Mouse (Mus musculus) adrenal gland (tissue): Measurements from ENCODE around the gene Polr2l.

ENCODE experiments used
- intact Hi-C: fragments of 180-260 bp; cut with DNase I; formaldehyde crosslinking; loops from one replicate; pipeline ENCODE4 v1.15.1; 2025
- long read RNA-seq, 2 experiments: library from polyadenylated mRNA; unstranded; transcript quantifications; one replicate each; pipeline ENCODE4 v2.0.0; 2020; ENCODE audit warnings: borderline replicate concordance in 1 of 2; ENCODE audit not compliant: insufficient replicate concordance in 1 of 2

Polr2l gene
- long read RNA-seq, experiment 1, transcript Polr2l-201 (2 exons, 1,650 nt), result major isoform, 202 of 204 reads
- long read RNA-seq, experiment 1, partial matches to known transcripts, result 0 of 204 reads
- long read RNA-seq, experiment 1, other reads (novel, unspliced or antisense), result 2 of 204 reads
- long read RNA-seq, experiment 2, transcript Polr2l-201 (2 exons, 1,650 nt), result major isoform, 269 of 276 reads
- long read RNA-seq, experiment 2, partial matches to known transcripts, result 0 of 276 reads
- long read RNA-seq, experiment 2, other reads (novel, unspliced or antisense), result 7 of 276 reads

DNA sequence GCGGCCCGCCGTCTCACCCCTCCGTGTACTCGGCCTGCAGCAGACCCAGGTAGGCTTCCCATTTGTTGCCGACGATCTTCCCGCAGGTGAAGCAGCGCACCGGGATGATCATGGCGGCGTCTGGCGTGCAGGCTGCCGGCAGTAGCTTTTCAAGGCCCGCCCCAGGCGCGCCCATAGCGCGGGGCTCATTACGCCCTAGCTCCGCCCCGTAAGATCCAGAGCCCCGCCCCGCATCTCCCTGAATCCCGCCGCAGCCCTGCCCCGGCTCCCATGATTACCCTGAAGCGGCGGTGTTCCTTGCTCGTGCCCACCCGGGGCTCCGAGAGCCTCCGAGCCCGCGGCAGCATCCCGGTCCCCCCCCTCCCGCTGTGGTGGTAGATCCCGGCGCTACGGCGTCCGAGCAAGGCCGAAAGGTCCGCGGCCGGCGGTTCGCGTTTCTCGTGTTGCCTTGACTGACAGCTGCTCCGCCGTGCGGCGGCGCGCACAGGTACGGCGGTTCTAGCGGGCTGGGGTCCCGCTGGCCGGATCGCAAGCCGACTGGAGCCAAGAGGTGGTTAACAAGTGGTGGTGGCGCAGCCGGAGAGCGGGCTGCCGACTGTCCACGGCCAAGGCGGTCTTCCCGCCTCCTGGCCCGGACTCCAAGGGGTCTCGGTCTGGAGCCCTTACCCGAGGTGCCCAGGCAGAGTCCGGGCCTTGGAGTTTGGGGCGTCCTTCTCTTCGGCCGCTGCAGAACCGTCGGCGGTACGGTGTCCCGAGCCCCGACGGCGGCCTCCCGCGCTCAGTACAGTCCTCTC is at the start of gene Polr2l, which contains the start of gene Tspan4:
Polr2l (minus strand) TSS at position 122 of the 794 bp plus-strand sequence.
Tspan4 (plus strand) TSS at position 230 of the 794 bp plus-strand sequence.
- intact Hi-C loops, result no loop called here

DNA sequence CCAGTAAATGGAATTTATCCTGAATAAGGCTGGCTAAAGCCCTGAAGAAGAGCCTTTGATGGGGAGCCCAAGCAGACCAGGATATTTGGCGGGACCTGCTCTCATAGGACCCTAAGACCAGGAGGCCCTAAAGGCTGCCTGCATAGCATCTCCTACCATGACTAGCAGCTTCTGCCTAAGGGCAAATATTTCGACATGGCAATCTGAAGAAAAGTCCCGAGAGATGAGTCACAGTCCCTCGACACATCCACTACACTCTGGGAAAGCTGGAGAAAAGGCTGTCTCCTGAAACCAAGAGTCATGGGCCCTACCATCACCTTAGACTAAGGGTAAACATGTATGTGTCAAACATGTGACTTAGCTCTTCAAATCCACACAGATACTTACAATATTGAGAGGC is 49.3 kb upstream of the Polr2l start:
- intact Hi-C loops, result no loop called here

DNA sequence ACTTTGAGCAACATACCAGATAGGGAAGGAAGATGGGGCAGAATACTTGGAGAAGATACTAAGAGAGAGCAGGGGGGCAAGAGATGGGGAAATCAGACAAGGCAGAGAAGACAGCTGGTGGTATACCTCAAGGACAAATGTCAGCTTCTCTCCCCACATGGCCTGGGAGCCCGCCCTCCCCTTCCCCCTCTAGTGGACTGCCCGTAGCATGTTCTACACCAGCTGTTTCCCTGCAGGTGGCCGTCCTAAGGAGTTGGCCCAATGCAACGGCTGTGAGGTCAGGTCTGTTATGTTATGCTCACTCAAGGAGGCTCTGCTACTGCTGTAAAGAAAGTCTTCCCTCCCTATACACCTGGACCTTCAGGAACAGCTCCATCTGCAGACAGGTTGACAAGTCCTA is 48.1 kb upstream of the Polr2l start:
- intact Hi-C loops, result no loop called here

DNA sequence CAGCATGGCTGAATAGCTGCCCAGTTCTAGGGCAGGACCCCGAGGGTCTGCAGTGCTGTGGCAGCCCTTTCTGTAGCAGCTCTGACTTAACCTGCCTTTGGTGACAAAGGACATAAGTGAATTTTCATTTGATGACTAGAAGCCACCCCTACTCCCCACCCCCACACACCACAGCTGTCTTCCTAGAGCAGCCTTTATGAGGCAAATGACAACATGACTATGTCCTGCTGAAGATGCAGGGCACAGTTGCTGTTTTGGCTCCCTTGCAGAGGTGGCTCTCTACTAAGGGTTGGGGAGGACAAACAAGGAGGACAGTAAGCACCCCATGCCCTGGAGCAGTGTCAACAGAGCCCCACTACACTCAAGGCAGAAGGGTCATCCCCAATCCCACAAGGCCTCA is 44.9 kb upstream of the Polr2l start:
- intact Hi-C loops, result no loop called here

DNA sequence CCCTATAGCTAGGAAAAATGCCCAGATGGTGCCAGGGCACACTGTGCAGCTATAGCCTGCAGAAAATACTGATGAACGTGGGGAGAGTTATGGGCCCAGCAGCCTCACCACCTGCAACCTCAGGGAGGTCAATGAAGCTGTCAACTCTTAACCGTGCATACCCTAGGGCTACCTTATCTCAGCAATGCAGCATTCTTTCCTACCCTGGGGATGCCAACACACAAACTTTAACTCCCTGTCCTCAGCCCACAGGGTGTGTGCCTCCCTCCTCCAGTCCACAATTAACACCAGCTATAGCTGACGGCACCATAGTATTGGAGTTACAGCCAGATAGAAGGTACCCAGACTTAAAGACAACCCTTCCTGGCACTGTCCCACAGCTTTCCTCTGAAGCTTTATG is 44.0 kb upstream of the Polr2l start:
- intact Hi-C loops, result no loop called here

DNA sequence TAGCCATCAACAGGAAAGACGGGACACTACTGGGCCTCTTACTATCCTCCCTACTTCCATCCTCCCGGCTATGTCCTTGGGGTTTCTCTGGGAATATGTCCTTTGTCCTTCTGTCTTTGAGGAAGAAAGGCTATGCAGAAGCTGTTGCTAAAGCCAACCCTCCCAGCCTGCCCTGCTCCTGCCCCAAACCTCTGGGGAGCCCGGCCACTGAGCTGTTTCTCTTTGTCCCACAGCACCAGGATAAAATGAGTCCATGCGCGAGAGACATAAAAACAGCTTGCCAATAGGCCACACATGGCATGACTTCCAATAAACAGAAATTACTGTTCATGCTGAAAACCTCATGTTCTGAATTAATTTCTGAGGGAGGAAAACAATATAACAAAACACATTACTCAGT is 43.4 kb upstream of the Polr2l start:
- intact Hi-C loops, result no loop called here

DNA sequence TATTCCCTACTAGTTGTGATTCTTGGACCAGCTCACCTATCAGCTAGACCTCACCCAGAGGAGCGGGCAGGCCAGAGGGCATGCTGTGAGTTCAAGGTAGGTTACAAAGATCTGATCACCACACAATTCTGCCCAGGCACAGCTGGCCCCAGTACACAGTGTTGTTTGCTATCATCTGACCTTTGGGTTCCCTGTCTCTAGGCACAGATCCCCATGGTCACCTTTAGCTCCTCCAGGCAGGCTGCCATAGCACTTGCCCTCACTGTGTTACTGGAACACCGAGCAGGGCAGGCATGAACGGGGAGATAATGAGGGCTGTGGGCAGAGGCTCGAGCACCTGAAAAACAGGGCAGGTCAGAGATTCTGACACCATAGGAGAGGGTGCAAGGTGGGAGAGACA is 42.7 kb upstream of the Polr2l start:
- intact Hi-C loops, result no loop called here

DNA sequence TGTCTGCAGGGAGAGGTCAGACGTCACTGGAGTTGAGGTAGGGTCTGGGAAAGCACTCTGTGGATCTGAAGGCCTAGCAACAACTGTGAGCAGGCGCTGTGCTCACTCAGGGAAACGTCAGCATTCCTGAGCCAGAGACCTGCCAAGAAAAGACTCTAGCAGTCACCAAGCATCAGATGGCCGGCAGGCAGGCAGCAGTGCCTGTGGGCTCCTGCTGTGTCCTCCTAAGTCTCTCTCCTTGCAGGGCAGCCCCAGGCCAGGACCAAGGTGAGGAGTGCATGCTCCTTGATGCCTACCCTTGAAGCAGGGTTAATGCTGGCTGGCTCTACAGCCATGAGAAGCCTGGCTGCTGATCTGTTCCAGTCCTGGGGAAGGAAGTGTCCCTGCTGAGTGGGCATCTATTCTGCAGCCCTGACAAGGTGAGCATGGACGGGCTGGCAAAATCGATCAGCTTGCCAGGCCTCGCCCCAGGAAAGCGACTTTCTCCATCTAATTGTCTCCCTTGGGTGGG is 35.8 kb upstream of the Polr2l start:
- intact Hi-C loops, result no loop called here

DNA sequence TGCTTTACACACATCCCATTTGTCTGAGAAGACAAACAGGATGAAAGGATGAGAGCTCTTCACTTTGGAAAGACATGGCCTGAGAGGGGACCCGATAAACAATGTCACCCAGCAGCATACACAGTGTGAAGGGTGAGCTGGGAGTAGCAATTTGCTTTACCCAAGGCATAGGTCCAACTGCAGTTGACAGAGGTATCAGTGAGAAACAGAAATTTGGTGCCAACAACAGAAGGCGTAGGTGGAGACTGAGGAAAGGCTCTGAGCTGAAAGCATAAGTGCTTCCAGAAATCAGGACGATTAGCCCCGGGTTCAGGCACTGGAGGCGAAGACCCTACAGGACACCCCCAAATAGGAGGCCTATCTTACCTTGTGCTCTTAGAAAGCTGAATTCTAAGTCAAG is 35.3 kb upstream of the Polr2l start:
- intact Hi-C loops, result no loop called here

DNA sequence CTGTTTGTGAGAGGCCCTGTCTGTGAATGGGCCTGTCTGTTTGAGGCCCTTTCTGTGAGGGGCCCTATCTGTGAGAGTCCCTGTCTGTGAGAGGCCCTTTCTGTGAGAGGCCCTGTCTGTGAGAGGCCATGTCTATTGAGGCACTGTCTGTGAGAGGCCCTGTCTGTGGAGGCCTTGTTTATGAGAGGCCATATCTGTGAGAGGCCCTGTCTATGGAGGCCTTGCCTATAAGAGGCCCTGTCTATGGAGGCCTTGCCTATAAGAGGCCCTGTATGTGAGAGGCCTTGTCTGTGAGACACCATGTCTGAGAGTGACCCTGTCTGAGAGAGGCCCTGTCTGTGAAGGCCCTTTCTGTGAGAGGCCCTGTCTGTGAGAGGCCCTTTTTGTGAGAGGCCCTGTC is 33.2 kb upstream of the Polr2l start:
- intact Hi-C loops, result no loop called here

DNA sequence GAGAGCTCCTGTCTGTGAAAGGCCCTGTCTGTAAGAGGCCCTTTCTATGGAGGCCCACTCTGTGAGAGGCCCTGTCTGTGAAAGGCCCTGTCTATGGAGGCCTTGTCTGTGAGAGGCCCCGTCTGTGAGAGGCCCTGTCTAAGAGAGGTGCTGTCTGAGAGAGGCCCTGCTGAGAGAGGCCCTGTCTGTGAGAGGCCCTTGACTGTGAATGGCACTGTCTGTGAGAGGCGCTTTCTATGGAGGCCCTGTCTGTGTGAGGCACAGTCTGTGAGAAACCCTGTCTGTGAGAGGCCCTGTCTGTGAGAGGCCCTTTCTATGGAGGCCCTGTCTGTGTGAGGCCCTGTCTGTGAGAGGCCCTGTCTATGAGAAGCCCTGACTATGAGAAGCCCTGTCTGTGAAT is 31.3 kb upstream of the Polr2l start:
- intact Hi-C loops, result no loop called here

DNA sequence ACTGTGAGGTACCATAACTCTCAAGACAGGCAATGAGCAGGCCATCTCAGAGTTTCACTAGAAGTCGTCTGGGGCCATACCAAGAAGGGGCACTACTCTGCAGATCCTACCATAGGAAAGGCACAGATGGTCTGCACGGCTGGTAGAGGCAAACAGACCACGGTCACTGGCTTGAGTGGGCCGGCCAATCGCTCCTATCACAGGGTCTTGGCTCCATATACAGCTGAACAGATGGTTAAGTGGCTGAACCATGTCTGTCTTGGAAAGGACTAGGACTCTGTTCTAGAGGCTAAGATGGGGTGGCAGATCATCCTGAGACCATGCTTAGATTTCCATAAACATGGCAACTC is 27.6 kb upstream of the Polr2l start:
- intact Hi-C loops, result no loop called here

DNA sequence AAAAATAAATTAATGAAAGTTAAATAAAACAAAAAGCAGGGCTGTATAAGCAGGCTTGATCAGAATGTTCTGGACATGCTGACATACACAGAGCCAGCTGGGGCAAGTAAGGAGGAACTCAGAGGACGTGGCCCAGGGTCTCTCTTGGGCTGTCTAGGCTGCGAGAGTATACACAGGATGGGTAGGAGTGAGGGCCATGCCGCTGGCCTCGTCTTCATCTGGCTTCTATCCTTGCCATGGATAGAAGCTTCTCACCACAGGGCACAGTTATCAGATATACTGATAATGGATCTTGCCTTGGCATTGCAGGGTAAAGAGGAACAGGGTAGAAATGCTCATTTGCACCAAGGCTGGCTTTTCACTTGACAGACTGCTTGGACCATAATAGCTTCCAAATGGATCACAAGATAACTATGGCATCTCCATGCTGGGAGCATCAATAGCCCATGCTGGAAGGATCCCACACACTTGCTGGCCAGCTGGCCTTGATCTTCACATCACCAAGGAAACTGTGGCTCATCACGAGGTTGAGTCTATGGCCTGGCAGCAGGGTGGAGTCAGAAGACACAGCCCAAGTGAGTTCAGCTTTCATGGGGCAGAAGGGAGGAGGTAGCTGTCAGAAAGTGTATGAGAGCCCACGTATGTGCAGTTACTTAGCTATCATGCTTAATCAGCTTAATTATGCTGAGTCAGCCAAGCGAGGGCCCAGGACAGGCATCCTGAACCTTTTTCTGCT is 27.1 kb upstream of the Polr2l start:
- intact Hi-C loops, result no loop called here

DNA sequence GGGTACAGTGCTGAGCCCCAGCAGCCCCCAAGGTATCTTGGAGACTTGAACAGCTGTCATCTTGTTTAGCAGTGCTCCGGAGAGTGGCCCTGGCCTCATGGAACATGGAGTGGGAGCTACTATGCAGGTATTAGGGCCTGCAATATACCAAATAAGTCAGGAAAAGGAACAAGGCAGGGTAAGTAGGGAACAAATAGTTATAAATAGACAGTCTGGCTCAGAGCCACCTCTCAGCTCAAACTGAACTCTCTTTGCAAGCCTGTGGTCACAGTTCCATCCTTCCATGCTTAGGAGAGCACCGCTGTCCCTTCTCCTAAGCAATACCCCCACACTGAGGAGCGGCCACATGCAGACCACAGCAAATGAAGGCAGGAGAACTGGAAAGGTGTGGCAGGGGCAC is 22.7 kb upstream of the Polr2l start:
- intact Hi-C loops, result no loop called here

DNA sequence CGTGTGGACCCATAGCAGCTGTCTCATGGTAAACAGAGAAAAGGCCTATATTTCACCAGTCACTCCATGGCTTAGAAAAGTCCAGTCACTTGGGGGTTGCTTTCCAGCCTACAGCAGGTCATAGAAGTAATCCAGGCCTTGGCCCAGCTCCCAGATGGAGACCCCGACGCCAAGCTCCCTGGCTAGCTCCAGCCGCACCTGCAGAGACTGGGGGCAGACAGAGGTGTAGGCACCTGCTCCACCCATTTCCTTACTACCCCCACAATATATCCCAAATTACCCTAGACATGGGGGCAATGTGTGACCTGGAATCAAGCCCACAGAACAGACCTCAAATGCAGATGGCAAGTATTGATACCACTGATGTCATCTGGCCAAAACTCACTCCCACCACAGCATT is 21.0 kb upstream of the Polr2l start:
- intact Hi-C loops, result no loop called here

DNA sequence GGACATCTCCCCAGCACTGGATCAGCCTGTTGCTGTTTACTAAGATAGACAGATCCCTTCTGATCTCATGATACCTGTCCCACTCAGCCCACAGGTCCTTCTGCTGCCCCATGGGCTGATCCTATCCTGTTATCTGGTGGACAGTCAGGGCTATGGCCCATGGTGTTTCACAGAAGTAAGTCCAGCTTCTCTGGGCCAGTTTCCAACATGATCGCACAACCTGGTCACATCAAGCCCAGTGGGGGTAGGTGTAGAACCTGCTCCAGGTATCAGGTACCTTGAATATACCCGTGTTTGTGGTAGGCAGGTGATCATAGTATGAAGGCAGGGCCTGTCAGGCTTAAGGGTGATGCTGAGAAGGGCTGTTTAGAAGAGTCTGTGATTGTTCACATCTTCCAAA is 20.4 kb upstream of the Polr2l start:
- intact Hi-C loops, result no loop called here

DNA sequence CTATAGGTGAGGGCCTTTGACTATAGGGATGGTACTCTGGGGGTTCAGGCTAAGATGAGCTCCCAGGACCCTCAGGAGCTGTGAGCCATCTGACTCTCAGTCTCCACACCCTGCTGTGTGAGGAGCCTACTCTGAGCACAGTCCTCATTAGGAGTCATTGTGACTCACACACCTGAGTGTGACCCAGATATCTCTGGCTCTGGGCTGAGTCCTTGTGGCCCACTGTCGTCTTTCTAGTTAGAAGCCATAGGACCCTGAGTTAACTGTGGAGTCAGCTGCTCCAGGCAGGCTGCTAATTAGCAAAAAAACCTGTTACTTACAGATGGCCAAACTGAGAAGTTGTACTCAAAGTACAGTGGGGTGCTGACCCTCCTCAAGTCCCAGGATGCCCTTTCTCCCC is 18.8 kb upstream of the Polr2l start:
- intact Hi-C loops, result no loop called here

DNA sequence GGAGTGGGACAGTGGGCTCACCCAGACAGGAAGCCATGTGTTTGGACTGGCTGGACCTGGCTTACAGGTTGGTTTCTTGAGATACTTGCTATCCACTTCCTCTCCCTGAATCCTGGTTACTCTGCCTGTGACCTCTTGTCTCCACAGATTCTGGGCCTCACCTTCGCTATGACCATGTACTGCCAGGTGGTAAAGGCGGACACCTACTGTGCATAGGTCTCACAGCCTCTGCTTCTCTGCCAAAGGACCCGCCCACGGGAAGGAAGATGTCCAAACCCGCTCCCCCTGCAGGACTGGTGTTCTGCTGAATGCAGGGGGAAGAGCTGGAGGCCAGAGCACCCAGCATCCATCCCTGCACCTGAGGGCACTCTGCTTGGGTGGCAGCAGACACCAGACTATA is 17.8 kb upstream of the Polr2l start:
- intact Hi-C loops, result no loop called here

DNA sequence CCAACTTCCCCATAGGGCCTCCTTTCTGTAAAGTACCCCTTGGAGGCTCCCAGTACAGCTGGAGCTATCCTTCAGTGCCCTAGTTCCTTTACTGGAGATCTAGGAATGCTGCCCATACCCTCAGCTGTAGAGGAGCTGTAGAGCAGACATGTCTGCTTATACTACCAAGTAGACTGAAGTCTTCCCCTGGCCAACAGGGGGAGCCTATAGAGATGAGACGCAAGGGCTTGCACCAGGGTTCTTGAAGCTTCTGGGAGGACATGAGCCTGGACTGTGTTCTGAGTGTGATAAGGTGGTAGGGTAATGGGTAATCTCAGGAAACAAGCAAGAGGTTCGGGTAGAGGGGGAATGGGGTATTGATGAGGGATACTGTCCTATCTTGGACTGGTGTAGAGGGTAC is 16.2 kb upstream of the Polr2l start:
- intact Hi-C loops, result no loop called here

DNA sequence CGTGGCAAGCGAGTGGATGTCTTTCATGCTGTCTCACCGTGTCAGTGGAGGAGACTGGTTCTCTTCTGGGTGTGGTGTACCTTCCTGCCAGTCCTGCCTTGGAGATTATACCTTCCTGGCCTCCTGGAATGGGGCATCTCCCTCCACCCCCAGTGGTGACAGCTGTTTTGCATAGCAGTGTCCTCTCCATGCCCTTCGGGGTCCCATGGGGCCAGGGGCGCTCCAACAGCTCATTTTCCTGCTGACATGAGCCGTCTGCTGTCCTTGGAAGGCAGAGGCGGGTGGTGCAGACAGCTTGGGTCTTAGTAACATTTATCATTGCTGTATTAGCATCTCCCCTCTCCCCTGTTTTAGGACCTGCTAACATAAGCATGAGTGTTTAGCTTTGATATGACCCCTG is 12.2 kb upstream of the Polr2l start:
- intact Hi-C loops, result no loop called here

DNA sequence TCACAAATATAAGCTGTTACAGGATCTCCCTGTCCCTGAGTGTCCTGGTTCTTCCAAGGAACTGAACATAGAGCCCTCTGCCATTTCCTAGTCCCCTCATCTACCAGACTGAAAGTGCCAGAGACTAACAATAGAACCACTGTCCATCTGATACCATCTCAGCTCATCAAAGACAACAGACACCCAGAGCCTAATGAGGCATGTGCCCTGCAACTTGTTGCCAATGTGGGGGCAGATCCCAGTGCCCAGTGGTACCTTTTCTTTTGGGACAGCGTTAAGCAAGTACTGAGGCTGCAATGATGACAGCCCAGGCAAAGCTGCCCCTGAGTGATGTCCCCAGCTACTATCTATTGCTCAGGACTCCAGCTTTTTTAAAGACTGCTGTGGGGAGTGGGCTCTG is 11.3 kb upstream of the Polr2l start:
- intact Hi-C loops, result no loop called here

DNA sequence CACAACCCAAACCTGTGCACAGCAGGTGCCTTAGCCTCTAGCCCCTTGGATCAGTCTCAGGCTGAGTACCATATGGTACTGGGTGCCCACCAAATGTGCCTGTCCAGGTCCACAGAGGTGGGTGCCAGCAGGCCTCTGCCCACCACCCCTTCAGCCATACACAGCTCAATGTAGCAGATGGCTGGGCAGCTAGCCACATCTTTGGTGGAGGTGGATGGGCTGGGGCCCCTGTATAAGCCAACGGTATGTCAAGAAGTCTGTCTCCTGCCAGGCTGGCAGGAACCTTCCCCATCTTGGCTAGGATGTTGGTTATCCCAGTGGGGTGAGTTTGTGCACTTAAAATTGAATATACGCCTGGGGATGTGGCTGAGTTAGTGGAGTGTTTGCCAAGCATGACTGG is 10.7 kb upstream of the Polr2l start:
- intact Hi-C loops, result no loop called here
